Mouse (Mus musculus) heart, embryonic 11.5 days (tissue): ENCODE measurements around the gene Sbno1. TPM values are rescaled to one million over a fixed set of nuclear protein-coding genes. Genes with fewer than 3 reads are reported as not detected.

ENCODE experiments used
- ATAC-seq: fragments of 200-750 bp; cut with Nextera tagmentation; replicated peaks from 2 replicates; pipeline ENCODE4 v1.8.0; 2017; ENCODE audit warnings: moderate library complexity; ENCODE audit not compliant: insufficient number of reproducible peaks, low FRiP score, low TSS enrichment
- H3K27ac ChIP-seq: fragments of 300-500 bp; sonication (generic); 2 replicates; pipeline ENCODE4 v1.5.1; 2014; ENCODE audit warnings: mild to moderate bottlenecking, low read depth, low read length
- H3K27me3 ChIP-seq: fragments of 300-500 bp; sonication (generic); 2 replicates; pipeline ENCODE4 v1.6.1; 2014; ENCODE audit warnings: mild to moderate bottlenecking, low read length, mixed read lengths; ENCODE audit not compliant: control insufficient read depth, insufficient read depth
- H3K36me3 ChIP-seq: fragments of 300-500 bp; sonication (generic); 2 replicates; pipeline ENCODE4 v1.6.1; 2014; ENCODE audit warnings: mild to moderate bottlenecking, low read length, moderate library complexity, mixed read lengths; ENCODE audit not compliant: control insufficient read depth, insufficient read depth
- H3K4me1 ChIP-seq: fragments of 300-500 bp; sonication (generic); 2 replicates; pipeline ENCODE4 v1.6.1; 2014; ENCODE audit warnings: low read length; ENCODE audit not compliant: control insufficient read depth, insufficient read depth
- H3K4me2 ChIP-seq: fragments of 300-500 bp; sonication (generic); 2 replicates; pipeline ENCODE4 v1.6.1; 2014; ENCODE audit warnings: mild to moderate bottlenecking, moderate library complexity
- H3K4me3 ChIP-seq: fragments of 300-500 bp; sonication (generic); 2 replicates; pipeline ENCODE4 v1.5.1; 2014; ENCODE audit warnings: low read depth, low read length
- H3K9ac ChIP-seq: fragments of 300-500 bp; sonication (generic); 2 replicates; pipeline ENCODE4 v1.6.1; 2014; ENCODE audit warnings: mild to moderate bottlenecking, low read depth, low read length, moderate library complexity
- H3K9me3 ChIP-seq: fragments of 300-500 bp; sonication (generic); replicated peaks from 2 replicates; pipeline ENCODE4 v1.6.1; 2016; ENCODE audit warnings: low read length; ENCODE audit not compliant: control insufficient read depth
- WGBS: fragments of 180-500 bp; shearing (Covaris S2); extraction: QIAGEN DNeasy Blood & Tissue Kit; methylation state at CpG from one replicate; pipeline ENCODE4 v1.1.7; 2014; ENCODE audit not compliant: insufficient replicate concordance; 5-methylcytosine and 5-hydroxymethylcytosine counted together
- polyA plus RNA-seq: library from polyadenylated mRNA; unstranded; fragments of >200 nt; fragmentation: Nextera tagmentation; extraction: Ambion mirVana; gene quantifications from 2 replicates; pipeline ENCODE4 v1.2.1, GENCODE M21; 2014

Gene Sbno1
- 59.9 and 81.6 TPM in 2 replicates for polyA plus RNA-seq

DNA sequence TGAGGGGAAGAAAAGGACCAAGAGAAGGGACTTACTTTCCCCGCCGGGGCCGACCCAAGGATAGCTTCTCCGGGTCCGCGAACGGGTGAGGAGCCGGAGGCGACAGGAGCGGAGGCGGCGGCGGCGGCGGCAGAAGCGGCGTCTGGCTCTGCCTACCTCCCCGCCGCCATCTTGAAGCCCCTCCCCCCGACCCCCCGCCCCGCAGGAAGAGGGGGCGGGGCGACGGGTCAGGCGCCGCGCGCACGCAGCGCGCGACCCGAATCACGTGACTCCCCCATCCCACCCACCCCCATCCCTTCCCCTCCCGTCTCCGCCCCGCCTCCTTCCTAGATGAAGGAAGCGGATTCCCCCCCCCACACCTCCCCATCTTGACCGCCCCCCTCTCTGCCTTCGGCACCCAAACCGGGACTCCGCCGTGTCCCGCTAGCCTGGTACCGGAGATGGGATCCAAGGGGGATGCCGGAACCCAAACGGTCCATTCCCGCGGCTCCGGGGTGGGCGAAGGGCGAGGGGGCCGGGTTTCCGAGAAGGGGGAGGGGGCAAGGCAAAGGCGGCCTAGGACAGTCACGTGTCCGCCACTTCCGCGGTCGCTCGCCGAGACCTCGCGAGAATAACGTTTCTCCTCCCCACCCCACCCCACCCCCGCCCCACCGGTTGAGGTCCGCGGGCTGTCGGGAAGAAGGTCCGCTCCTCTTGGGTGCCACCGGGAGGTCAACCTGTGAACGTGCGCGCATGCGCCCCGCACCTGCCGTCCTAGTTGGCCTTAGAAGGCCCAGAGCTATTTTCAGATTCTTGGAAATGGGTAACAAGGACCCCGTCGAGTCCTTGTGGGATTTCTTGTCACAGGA lies at the start of gene Sbno1:
TSS of gene Sbno1 (minus strand) at position 590 of the 848 bp plus-strand sequence.
- H3K27ac ChIP-seq, result peak within 1 kb of the TSS; percentile 84
- peak; percentile 92 for ATAC-seq
- WGBS, result under 1% methylated on average over 60 of the region's 81 CpGs

DNA sequence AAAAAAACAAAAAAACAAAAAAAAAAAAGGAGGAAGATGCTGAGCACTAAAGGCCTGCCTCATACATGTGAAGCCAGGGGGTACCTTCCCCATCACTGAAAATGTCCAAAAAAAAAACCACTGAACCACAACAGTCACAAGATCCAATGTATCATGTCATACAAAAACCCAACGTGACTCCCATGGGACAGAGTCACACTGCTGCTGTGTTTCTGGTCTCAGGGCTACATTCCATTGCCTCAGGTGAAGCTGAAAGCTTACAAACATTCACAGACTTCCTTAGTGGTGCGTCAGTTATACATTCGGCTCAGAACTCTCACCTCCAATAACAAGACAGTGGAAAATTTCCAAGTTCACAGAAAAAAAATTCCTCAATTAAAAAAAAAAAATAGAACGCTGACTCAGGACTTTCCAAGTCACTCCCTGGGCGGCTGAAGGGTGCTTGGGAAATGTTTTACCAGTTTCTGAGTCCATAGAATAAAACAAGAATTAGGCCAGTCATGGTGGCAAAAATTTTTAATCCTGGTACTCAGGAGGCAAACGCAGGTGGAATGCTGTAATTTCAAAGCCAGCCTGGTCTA lies 44.9 kb upstream of the Sbno1 start:
- ATAC-seq, result no peak
- WGBS, result 80% methylated on average over 6 of the region's 6 CpGs
- Histone ChIP-seq H3K9ac (no peak overlapping the region), H3K4me2 (no peak overlapping the region), H3K27me3 (no peaks in the 10 kb centered on the region), H3K36me3 (no peaks in the 10 kb centered on the region; the same call in 1 of the 2 replicates), H3K4me1 (peaks cover 4% of the 10 kb centered on the region; the same call in 1 of the 2 replicates), H3K4me3 (no peak overlapping the region), H3K27ac (no peak overlapping the region), H3K9me3 (no peaks in the 10 kb centered on the region)

More for the DNA sequence above, at the start of gene Sbno1:
- H3K9ac ChIP-seq, result peak within 1 kb of the TSS; percentile 98
- peaks cover 4% of the 10 kb centered on the region; the same call in 1 of the 2 replicates for H3K4me1 ChIP-seq
- no peaks in the 10 kb centered on the region for H3K27me3 ChIP-seq
- H3K9me3 ChIP-seq, result no peaks in the 10 kb centered on the region
- H3K4me2 ChIP-seq, result peak within 1 kb of the TSS; percentile 85
- H3K36me3 ChIP-seq, result no peaks in the 10 kb centered on the region
- H3K4me3 ChIP-seq, result peak within 1 kb of the TSS; percentile 70

DNA sequence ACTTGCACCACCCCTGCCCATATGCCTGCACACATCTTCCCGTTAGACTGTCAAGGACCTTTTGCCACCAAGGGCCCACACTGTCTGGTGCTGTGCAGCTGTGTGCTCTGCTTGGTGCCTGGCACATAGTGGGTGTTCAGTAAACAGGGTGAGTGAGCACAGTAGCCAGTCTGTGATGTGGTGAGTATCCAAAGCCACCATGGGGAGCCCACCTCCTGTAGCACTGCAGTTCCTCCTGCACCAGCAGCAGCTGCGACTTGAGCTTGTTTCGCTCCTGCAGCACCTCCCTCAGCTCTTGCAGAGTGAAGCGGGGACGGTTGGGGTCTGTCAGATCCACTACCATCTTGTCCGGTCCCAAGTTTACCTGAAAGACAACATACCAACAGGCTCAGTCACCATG lies 43.7 kb upstream of the Sbno1 start:
- no peaks in the 10 kb centered on the region for H3K9me3 ChIP-seq
- no peaks in the 10 kb centered on the region for H3K27me3 ChIP-seq
- H3K4me3 ChIP-seq, result no peak overlapping the region
- no peak overlapping the region for H3K4me2 ChIP-seq
- no peaks in the 10 kb centered on the region for H3K4me1 ChIP-seq
- ATAC-seq, result no peak
- 86% methylated on average over 6 of the region's 6 CpGs for WGBS
- no peak overlapping the region for H3K27ac ChIP-seq
- H3K36me3 ChIP-seq, result no peaks in the 10 kb centered on the region; the same call in 1 of the 2 replicates
- no peak overlapping the region for H3K9ac ChIP-seq

DNA sequence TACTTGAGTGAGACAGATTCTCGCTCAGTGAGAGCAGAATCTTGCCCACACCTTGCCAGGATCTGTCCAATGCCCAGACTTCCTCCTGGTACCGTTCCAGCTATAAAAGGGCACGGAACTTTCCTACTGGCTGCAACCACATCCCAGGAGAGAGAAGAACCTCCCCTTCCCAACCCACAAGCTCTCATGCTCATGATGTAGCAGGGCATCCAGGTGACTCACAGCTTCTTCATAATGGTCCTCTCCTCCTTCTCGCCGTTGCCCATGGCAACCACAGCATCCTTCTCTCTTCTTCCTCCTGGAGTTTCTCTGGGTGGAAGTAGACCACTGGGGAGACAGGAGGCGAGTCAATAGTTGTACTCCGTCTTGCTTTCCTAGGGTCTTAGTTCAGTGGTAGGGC lies 42.6 kb upstream of the Sbno1 start:
- H3K36me3 ChIP-seq, result no peaks in the 10 kb centered on the region; the same call in 1 of the 2 replicates
- H3K27me3 ChIP-seq, result no peaks in the 10 kb centered on the region
- no peak overlapping the region for H3K9ac ChIP-seq
- H3K4me3 ChIP-seq, result no peak overlapping the region
- no peak overlapping the region for H3K4me2 ChIP-seq
- WGBS, result 89% methylated on average over 7 of the region's 7 CpGs
- H3K9me3 ChIP-seq, result no peaks in the 10 kb centered on the region
- ATAC-seq, result no peak
- H3K4me1 ChIP-seq, result no peaks in the 10 kb centered on the region
- H3K27ac ChIP-seq, result no peak overlapping the region

DNA sequence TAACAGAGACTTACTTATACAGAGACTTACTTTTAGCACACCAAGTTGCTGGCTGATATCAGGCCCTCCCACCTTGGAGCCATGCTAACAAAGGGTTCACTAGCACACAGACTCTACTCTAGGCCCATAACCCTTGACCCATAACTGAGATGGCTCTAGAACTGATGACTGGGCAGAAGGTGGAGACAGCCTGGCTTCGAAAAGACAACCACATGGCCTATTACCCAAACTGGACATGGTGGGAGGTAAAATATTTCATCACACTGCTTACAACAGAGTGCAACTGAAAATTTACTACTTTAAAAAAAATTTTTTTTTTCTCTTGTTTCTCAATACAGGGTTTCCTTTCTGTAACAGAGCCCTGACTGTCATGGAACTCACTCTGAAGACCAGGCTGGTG lies 42.0 kb upstream of the Sbno1 start:
- Histone ChIP-seq H3K4me2 (no peak overlapping the region), H3K36me3 (peaks cover 3% of the 10 kb centered on the region), H3K9me3 (no peaks in the 10 kb centered on the region), H3K4me1 (no peaks in the 10 kb centered on the region), H3K27me3 (no peaks in the 10 kb centered on the region), H3K27ac (no peak overlapping the region), H3K9ac (no peak overlapping the region), H3K4me3 (no peak overlapping the region)
- WGBS, result 80% methylated on average over 1 of the region's 1 CpGs
- no peak for ATAC-seq

DNA sequence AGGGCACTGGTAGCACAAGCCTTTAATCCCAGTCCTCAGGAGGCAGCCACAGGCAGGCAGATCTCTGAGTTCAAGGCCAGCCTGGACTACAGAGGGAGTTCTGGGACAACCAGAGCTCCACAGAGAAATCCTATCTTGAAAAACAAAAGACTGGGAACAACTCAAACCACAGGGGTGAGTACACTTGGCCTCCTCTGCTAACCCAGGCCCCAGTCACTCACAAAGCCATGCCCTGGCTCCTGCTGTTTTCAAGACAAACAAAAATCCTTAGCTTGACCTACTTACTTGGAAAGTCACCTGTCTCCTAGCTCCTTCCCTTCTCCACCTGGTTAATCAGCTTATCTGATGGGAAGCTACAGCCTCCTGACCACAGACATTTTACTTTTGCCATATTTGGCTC lies 39.1 kb upstream of the Sbno1 start:
- H3K4me2 ChIP-seq, result no peak overlapping the region
- no peak for ATAC-seq
- no peak overlapping the region for H3K27ac ChIP-seq
- H3K4me1 ChIP-seq, result no peaks in the 10 kb centered on the region
- no peaks in the 10 kb centered on the region for H3K9me3 ChIP-seq
- H3K36me3 ChIP-seq, result peaks cover 22% of the 10 kb centered on the region
- H3K9ac ChIP-seq, result no peak overlapping the region
- H3K4me3 ChIP-seq, result no peak overlapping the region
- H3K27me3 ChIP-seq, result no peaks in the 10 kb centered on the region

DNA sequence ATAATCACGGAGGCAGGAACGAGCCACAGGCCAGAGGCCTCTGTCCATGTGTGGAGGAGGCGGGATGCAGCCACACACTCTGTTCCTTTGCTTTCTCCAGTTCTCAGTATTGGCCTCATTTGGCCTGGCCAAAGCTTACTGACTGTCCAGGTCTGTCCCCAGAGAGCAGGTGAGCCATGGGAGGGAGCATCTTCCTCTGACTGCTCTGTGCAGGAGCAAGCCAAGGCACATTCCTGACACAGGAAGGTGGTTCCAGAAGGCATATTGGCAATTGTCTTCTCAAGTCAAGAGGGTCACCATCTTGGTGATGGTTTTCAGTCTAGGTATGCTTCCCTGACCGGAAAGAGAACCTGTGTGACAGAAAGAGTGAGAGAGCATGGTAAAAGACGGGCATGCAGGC lies 37.7 kb upstream of the Sbno1 start:
- no peak for ATAC-seq
- Histone ChIP-seq H3K4me1 (no peaks in the 10 kb centered on the region), H3K4me3 (no peak overlapping the region), H3K9ac (no peak overlapping the region), H3K9me3 (no peaks in the 10 kb centered on the region), H3K27ac (no peak overlapping the region), H3K4me2 (no peak overlapping the region), H3K36me3 (peaks cover 29% of the 10 kb centered on the region), H3K27me3 (no peaks in the 10 kb centered on the region)
- WGBS, result 79% methylated on average over 5 of the region's 5 CpGs

DNA sequence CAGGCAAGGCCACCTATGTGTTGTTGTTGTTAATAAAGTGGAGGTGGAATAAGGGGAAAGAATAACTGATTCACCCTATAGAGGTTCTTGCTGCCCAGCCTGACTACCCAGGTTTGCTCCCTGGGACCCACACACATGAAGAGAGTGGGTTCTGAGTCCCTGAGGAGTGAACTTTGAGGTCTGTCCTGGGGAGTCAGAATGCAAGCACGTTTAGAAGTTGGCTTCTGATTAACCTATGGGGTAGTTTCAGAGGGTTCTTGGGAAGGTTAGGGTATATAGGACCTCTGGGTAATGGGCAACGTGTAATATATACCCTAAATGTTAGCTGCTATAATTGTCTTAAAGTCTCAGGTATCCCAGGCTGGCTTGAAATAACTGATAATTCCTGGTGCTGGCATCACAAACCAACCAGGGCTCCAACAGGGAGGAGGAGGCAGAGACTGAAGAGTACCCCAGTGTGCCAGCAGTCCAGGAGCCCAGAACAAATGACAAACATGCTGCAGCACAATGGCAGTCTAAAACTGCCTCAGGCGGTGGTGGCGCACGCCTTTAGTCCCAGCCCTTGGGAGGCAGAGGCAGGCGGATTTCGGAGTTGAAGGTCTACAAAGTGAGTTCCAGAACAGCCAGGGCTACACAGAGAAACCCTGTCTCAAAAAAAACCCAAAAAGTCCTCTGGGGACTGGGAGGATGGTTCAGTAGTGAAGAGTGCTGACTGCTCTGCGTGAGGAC lies 36.7 kb upstream of the Sbno1 start:
- ATAC-seq, result no peak
- no peaks in the 10 kb centered on the region for H3K9me3 ChIP-seq
- WGBS, result 88% methylated on average over 8 of the region's 8 CpGs
- H3K4me1 ChIP-seq, result no peaks in the 10 kb centered on the region
- no peak overlapping the region for H3K9ac ChIP-seq
- H3K4me3 ChIP-seq, result no peak overlapping the region
- H3K36me3 ChIP-seq, result peaks cover 37% of the 10 kb centered on the region
- H3K4me2 ChIP-seq, result no peak overlapping the region
- H3K27me3 ChIP-seq, result no peaks in the 10 kb centered on the region
- no peak overlapping the region for H3K27ac ChIP-seq
